In genomic region chr5:21046150-21047048, GRCm38 (mm10) we compare ENCODE assay signal across 17 mouse cellular contexts. TPM values are rescaled to one million over a fixed set of nuclear protein-coding genes. Genes with fewer than 3 reads are reported as not detected.
DNase-seq lines count a peak whose midpoint lies in the region; ATAC-seq and TF ChIP-seq lines count a peak whose summit lies in the region.
"Had no signal": no experiment of that assay in that cellular context is flagged by ENCODE, and none has a peak within 500 bp of the region (broad histone marks: within the 10 kb centered on the region; RNA-seq: fewer than 3 reads in every experiment).

No protein-coding gene starts in this region.

- no peak overlapping the region for H3K27ac ChIP-seq in hindbrain, embryonic 16.5 days (ENCODE audit: low read depth, low read length)
- H3K27ac ChIP-seq: heart, embryonic 10.5 days; intestine, embryonic 15.5 days; kidney, postnatal 0 days; limb, embryonic 13.5 days; midbrain, embryonic 12.5 days; stomach, postnatal 0 days had no signal

- DNase-seq in G1E (ENCODE audit: low spot score) = no peak
- no peak for DNase-seq in ovary, postnatal 36 days (ENCODE audit: low spot score)
- DNase-seq: cerebellum, adult 2 months; right cerebral cortex, adult 18-20 months had no signal

- H3K4me2 ChIP-seq in hindbrain, embryonic 16.5 days (ENCODE audit: low read length) = no peak overlapping the region
- H3K4me2 ChIP-seq: intestine, embryonic 15.5 days; limb, embryonic 13.5 days; midbrain, embryonic 12.5 days had no signal

- peaks cover 90% of the 10 kb centered on the region for H3K4me1 ChIP-seq in megakaryocyte, embryonic 14.5 days
- H3K4me1 ChIP-seq in G1E (ENCODE audit: insufficient read depth, low read depth, low read length) = peaks cover 70% of the 10 kb centered on the region
- H3K4me1 ChIP-seq in hindbrain, embryonic 16.5 days (ENCODE audit: control insufficient read depth, insufficient read depth, low read depth, low read length) = peaks cover 4% of the 10 kb centered on the region
- H3K4me1 ChIP-seq: intestine, embryonic 15.5 days; midbrain, embryonic 12.5 days had no signal

- H3K9ac ChIP-seq in hindbrain, embryonic 16.5 days (ENCODE audit: low read depth, low read length) = no peak overlapping the region
- H3K9ac ChIP-seq: intestine, embryonic 15.5 days; limb, embryonic 13.5 days; midbrain, embryonic 12.5 days had no signal

- H3K9me3 ChIP-seq in megakaryocyte, embryonic 14.5 days = no peaks in the 10 kb centered on the region
- no peaks in the 10 kb centered on the region for H3K9me3 ChIP-seq in G1E (replicated peaks)
- H3K9me3 ChIP-seq in hindbrain, embryonic 16.5 days (ENCODE audit: control insufficient read depth, low read length) = no peaks in the 10 kb centered on the region
- H3K9me3 ChIP-seq: heart, embryonic 10.5 days; intestine, embryonic 15.5 days; limb, embryonic 13.5 days; midbrain, embryonic 12.5 days had no signal

- TF ChIP-seq CTCF in G1E (IDR thresholded peaks at IDR 0.05; ENCODE audit: low read depth, low read length) = no peak

- no peak for ATAC-seq in megakaryocyte, adult 5-6 weeks (ENCODE audit: poor library complexity, severe bottlenecking)
- peak; percentile 64 for ATAC-seq in G1E (ENCODE audit: extremely low read depth, insufficient number of reproducible peaks, low FRiP score, poor library complexity, severe bottlenecking)
- peak; percentile 28; the same call in 1 of the 2 replicates for ATAC-seq in common myeloid progenitor, adult 5-6 weeks (replicated peaks; ENCODE audit: low read depth, poor library complexity, severe bottlenecking)
- peak; percentile 24 for ATAC-seq in megakaryocyte-erythroid progenitor cell, adult 5-6 weeks (replicated peaks; ENCODE audit: low FRiP score, low TSS enrichment, poor library complexity, severe bottlenecking)
- ATAC-seq in hindbrain, embryonic 16.5 days = no peak
- ATAC-seq: forebrain, embryonic 14.5 days; intestine, embryonic 15.5 days; lung, postnatal 0 days had no signal

- no peaks in the 10 kb centered on the region for H3K27me3 ChIP-seq in megakaryocyte, embryonic 14.5 days (replicated peaks)
- H3K27me3 ChIP-seq in G1E (ENCODE audit: insufficient read depth, low read length) = no peaks in the 10 kb centered on the region
- H3K27me3 ChIP-seq in hindbrain, embryonic 16.5 days (replicated peaks; ENCODE audit: control insufficient read depth, insufficient read depth, low read length) = no peaks in the 10 kb centered on the region
- H3K27me3 ChIP-seq: intestine, embryonic 15.5 days; limb, embryonic 13.5 days; midbrain, embryonic 12.5 days had no signal

- WGBS in hindbrain, embryonic 16.5 days = 90% methylated on average over 7 of the region's 7 CpGs

- H3K4me3 ChIP-seq in megakaryocyte, embryonic 14.5 days (replicated peaks) = peak overlapping the region; percentile 81
- H3K4me3 ChIP-seq in G1E (ENCODE audit: low read depth, low read length) = peak overlapping the region; percentile 14; the same call in 1 of the 2 replicates
- H3K4me3 ChIP-seq in hindbrain, embryonic 16.5 days (ENCODE audit: low read length) = no peak overlapping the region
- H3K4me3 ChIP-seq: heart, embryonic 10.5 days; intestine, embryonic 15.5 days; limb, embryonic 13.5 days; midbrain, embryonic 12.5 days had no signal

- H3K36me3 ChIP-seq in megakaryocyte, embryonic 14.5 days (replicated peaks; ENCODE audit: low read length) = peaks cover 48% of the 10 kb centered on the region
- H3K36me3 ChIP-seq in G1E (replicated peaks) = peaks cover 19% of the 10 kb centered on the region
- no peaks in the 10 kb centered on the region for H3K36me3 ChIP-seq in hindbrain, embryonic 16.5 days (ENCODE audit: control insufficient read depth, insufficient read depth, low read length)
- H3K36me3 ChIP-seq: heart, embryonic 10.5 days; intestine, embryonic 15.5 days; limb, embryonic 13.5 days; midbrain, embryonic 12.5 days had no signal

RNA-seq across cellular contexts. Expression of gene Ptpn12, which starts 9.3 kb away (rescaled TPM):
- polyA plus RNA-seq in megakaryocyte, embryonic 14.5 days (2012; ENCODE audit: insufficient read depth, low replicate concordance) = 20.9 and 34.8 TPM in 2 replicates
- total RNA-seq in megakaryocyte, adult 5-6 weeks (2015) = 86.4 and 89.9 TPM in 2 replicates
- 35.2 and 48.5 TPM in 2 replicates for total RNA-seq in megakaryocyte, adult 5-6 weeks (2017)
- total RNA-seq in G1E (2014; fragmentation: Nextera tagmentation) (112 and 137 TPM in 2 replicates), G1E (2017) (84.7 and 95.6 TPM in 2 replicates)
- 25.4 and 59.0 TPM in 2 replicates for polyA plus RNA-seq in G1E (2012)
- total RNA-seq in common myeloid progenitor, adult 5-6 weeks (2017) = 44.6 and 45.5 TPM in 2 replicates
- total RNA-seq in megakaryocyte-erythroid progenitor cell, adult 5-6 weeks (2014; fragmentation: Nextera tagmentation) = 61.3 and 82.5 TPM in 2 replicates
- total RNA-seq in megakaryocyte-erythroid progenitor cell, adult 5-6 weeks (2017) = 35.8 and 52.0 TPM in 2 replicates
- 18.6 and 24.9 TPM in 2 replicates for polyA plus RNA-seq in hindbrain, embryonic 16.5 days (2015; fragmentation: Nextera tagmentation; extraction: Ambion mirVana)

Comparison
In these comparisons a context has a peak if more than half of its experiments do, and no peak if none do; other contexts are left out.
1. ATAC-seq: peak in G1E (single experiment), common myeloid progenitor, adult 5-6 weeks (single experiment) and megakaryocyte-erythroid progenitor cell, adult 5-6 weeks (single experiment); none in megakaryocyte, adult 5-6 weeks (single experiment) and hindbrain, embryonic 16.5 days (single experiment).